Mouse (Mus musculus) heart, adult 2 months (tissue): ENCODE results near the gene Rufy2. TPM values are rescaled to one million over a fixed set of nuclear protein-coding genes. Genes with fewer than 3 reads are reported as not detected.

Source experiments
- DNase-seq, 2 experiments: peaks; one replicate each; pipeline ENCODE4 v3.0.0; 2021
- H3K27ac ChIP-seq: fragments of 200-600 bp; 2 replicates; pipeline ENCODE4 v1.8.1; 2022
- H3K27me3 ChIP-seq: fragments of 200-500 bp; 2 replicates; pipeline ENCODE4 v1.6.1; 2012; ENCODE audit warnings: mild to moderate bottlenecking, low read length, inconsistent platforms, mixed read lengths; ENCODE audit not compliant: control insufficient read depth, insufficient read depth
- H3K36me3 ChIP-seq: fragments of 200-500 bp; 2 replicates; pipeline ENCODE4 v1.6.1; 2012; ENCODE audit warnings: low read length, inconsistent platforms; ENCODE audit not compliant: control insufficient read depth, insufficient read depth
- H3K4me1 ChIP-seq: fragments of 200-500 bp; 2 replicates; pipeline ENCODE4 v1.6.1; 2011; ENCODE audit warnings: low read length; ENCODE audit not compliant: control insufficient read depth, insufficient read depth
- H3K4me3 ChIP-seq: fragments of 200-600 bp; 2 replicates; pipeline ENCODE4 v1.8.1; 2022
- H3K79me2 ChIP-seq: fragments of 200-500 bp; replicated peaks from 2 replicates; pipeline ENCODE4 v1.6.1; 2012; ENCODE audit warnings: mild to moderate bottlenecking, inconsistent platforms, low read length, moderate library complexity, mixed read lengths; ENCODE audit not compliant: control insufficient read depth, insufficient read depth
- H3K9ac ChIP-seq: fragments of 200-500 bp; 2 replicates; pipeline ENCODE4 v1.6.1; 2012; ENCODE audit warnings: low read depth, mild to moderate bottlenecking, control low read depth, inconsistent platforms, low read length, mixed read lengths
- CTCF ChIP-seq: fragments of 200-600 bp; IDR thresholded peaks from 2 replicates; pipeline ENCODE4 v1.8.1; 2022; ENCODE audit warnings: antibody characterized with exemption, mild to moderate bottlenecking, moderate library complexity
- EP300 ChIP-seq: fragments of 200-500 bp; IDR thresholded peaks from 2 replicates; pipeline ENCODE4 v1.6.1; 2011; ENCODE audit warnings: low read depth, low read length, control low read depth; ENCODE audit not compliant: insufficient read depth
- POLR2A ChIP-seq: fragments of 200-500 bp; IDR thresholded peaks from 2 replicates; pipeline ENCODE4 v1.6.1; 2011; ENCODE audit warnings: mild to moderate bottlenecking, low read depth, low read length, control low read depth; ENCODE audit not compliant: insufficient read depth
- WGBS: fragments of 180-500 bp; shearing (Covaris S2); methylation state at CpG from one replicate; pipeline ENCODE4 v1.1.7; 2018; 5-methylcytosine and 5-hydroxymethylcytosine counted together
- intact Hi-C: fragments of 180-260 bp; cut with DNase I; formaldehyde crosslinking; loops from one replicate; pipeline ENCODE4 v1.15.1; 2025
- polyA plus RNA-seq: library from polyadenylated mRNA; depleted of rRNA; stranded (reverse); fragments of >200 nt; gene quantifications from 2 replicates; pipeline ENCODE4 v1.2.3, GENCODE M21; 2012
- total RNA-seq, 2 experiments: library from RNA; stranded (reverse); gene quantifications; 2 replicates each; pipeline ENCODE4 v1.2.3; 2021

Gene Rufy2
- total and polyA plus RNA-seq, 3 experiments: 2.5 to 9.6 (median 7.3) TPM

- no peak overlapping the region for H3K9ac ChIP-seq
- TF ChIP-seq EP300 (no peak), POLR2A (no peak), CTCF (no peak)
- no peak for DNase-seq
- H3K27me3 ChIP-seq: no peaks in the 10 kb centered on the region
- no peaks in the 10 kb centered on the region for H3K4me1 ChIP-seq
- intact Hi-C loops: no loop called here
- H3K79me2 ChIP-seq: no peaks in the 10 kb centered on the region
- H3K27ac ChIP-seq: no peak overlapping the region
- H3K4me3 ChIP-seq: no peak overlapping the region
- WGBS: 94% methylated on average over 7 of the region's 7 CpGs
- H3K36me3 ChIP-seq: no peaks in the 10 kb centered on the region
Observed at GRCm38 (mm10) chr10:62963956-62964355, 16.1 kb upstream of the Rufy2 start.

- no peak overlapping the region for H3K27ac ChIP-seq
- no peaks in the 10 kb centered on the region for H3K79me2 ChIP-seq
- no peak overlapping the region for H3K4me3 ChIP-seq
- no peak for DNase-seq
- no peaks in the 10 kb centered on the region for H3K27me3 ChIP-seq
- intact Hi-C loops: no loop called here
- H3K36me3 ChIP-seq: no peaks in the 10 kb centered on the region
- TF ChIP-seq CTCF (no peak), POLR2A (no peak), EP300 (no peak)
- 92% methylated on average over 11 of the region's 11 CpGs for WGBS
- H3K9ac ChIP-seq: no peak overlapping the region
- H3K4me1 ChIP-seq: no peaks in the 10 kb centered on the region
Observed at GRCm38 (mm10) chr10:62965796-62966195, 14.2 kb upstream of the Rufy2 start.

- no peak overlapping the region for H3K27ac ChIP-seq
- H3K4me3 ChIP-seq: no peak overlapping the region
- 96% methylated on average over 15 of the region's 15 CpGs for WGBS
- H3K27me3 ChIP-seq: no peaks in the 10 kb centered on the region
- TF ChIP-seq EP300 (no peak), CTCF (no peak), POLR2A (no peak)
- no peaks in the 10 kb centered on the region for H3K36me3 ChIP-seq
- H3K79me2 ChIP-seq: no peaks in the 10 kb centered on the region
- intact Hi-C loops: no loop called here
- no peaks in the 10 kb centered on the region for H3K4me1 ChIP-seq
- no peak overlapping the region for H3K9ac ChIP-seq
- no peak for DNase-seq
Observed at GRCm38 (mm10) chr10:62966291-62966690, 13.7 kb upstream of the Rufy2 start.

- H3K27me3 ChIP-seq: no peaks in the 10 kb centered on the region
- H3K9ac ChIP-seq: no peak overlapping the region
- H3K36me3 ChIP-seq: no peaks in the 10 kb centered on the region
- no peak overlapping the region for H3K27ac ChIP-seq
- intact Hi-C loops: no loop called here
- WGBS: 78% methylated on average over 16 of the region's 16 CpGs
- no peaks in the 10 kb centered on the region for H3K79me2 ChIP-seq
- no peak for DNase-seq
- TF ChIP-seq CTCF (no peak), EP300 (no peak)
- no peak overlapping the region for H3K4me3 ChIP-seq
- H3K4me1 ChIP-seq: no peaks in the 10 kb centered on the region
Observed at GRCm38 (mm10) chr10:62971821-62972220, 8.2 kb upstream of the Rufy2 start.

GRCm38 (mm10) chr10:62979667-62980038 lies 370 bp upstream of the Rufy2 start:
- TF ChIP-seq POLR2A (no peak), EP300 (no peak), CTCF (no peak)
- Histone ChIP-seq H3K27me3 (no peaks in the 10 kb centered on the region), H3K4me1 (peaks cover 2% of the 10 kb centered on the region), H3K4me3 (peak overlapping the region; percentile 92), H3K27ac (peak overlapping the region; percentile 87; the same call in 1 of the 2 replicates), H3K36me3 (no peaks in the 10 kb centered on the region), H3K9ac (peak overlapping the region; percentile 55), H3K79me2 (no peaks in the 10 kb centered on the region)
- DNase-seq: no peak
- 17% methylated on average over 10 of the region's 10 CpGs for WGBS
- intact Hi-C loops: loop anchor here (1.0 to 5.0 kb wide), 4 partner anchors 33 to 112 kb away; no protein-coding TSS in a partner anchor

- Histone ChIP-seq H3K27ac (no peak overlapping the region), H3K27me3 (no peaks in the 10 kb centered on the region), H3K9ac (no peak overlapping the region), H3K36me3 (no peaks in the 10 kb centered on the region), H3K79me2 (no peaks in the 10 kb centered on the region), H3K4me1 (peaks cover 2% of the 10 kb centered on the region), H3K4me3 (no peak overlapping the region)
- TF ChIP-seq CTCF (no peak), EP300 (no peak), POLR2A (no peak)
- DNase-seq: no peak
- intact Hi-C loops: loop anchor here (5.0 kb wide), 2 partner anchors 83 to 117 kb away; no protein-coding TSS in a partner anchor
- WGBS: 84% methylated on average over 11 of the region's 11 CpGs
Observed at GRCm38 (mm10) chr10:62984072-62984471, 4.0 kb downstream of the Rufy2 start.
